Mouse (Mus musculus): Measurements from ENCODE around the gene Dtd2.

DNA sequence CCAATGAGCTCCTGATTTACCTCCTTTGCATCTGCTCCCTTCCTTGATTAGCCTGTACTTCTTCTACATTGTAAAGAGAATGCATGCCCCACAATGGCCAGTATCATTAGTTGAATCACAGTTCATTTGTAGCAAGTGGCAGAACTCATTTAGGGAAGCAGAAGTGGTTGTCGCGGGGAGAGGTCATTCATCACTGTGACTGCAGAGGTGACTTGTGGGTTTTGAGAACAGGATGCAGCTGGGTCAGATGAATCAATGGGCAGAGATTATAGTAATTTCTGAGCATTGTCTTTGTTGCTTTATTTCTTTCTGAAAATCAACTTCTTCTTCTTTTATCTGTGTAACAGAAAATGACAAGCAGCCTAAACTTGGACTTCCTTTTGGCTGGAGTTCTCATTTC lies 43.0 kb upstream of the Dtd2 start:
- TF ChIP-seq CTCF (IDR thresholded peaks at IDR 0.05; ENCODE audit: control insufficient read depth, insufficient read depth, low read length) (no peak), POLR2A (IDR thresholded peaks at IDR 0.05; ENCODE audit: borderline replicate concordance, control insufficient read depth, low read depth, low read length) (no peak)
